Mouse (Mus musculus): ENCODE data around the gene Dnajc16. TPM values are rescaled to one million over a fixed set of nuclear protein-coding genes. Genes with fewer than 3 reads are reported as not detected.

Dnajc16 gene
- 1 to 10 TPM; 8.6 to 9.4 TPM for total RNA-seq (2021)
- long read RNA-seq, experiment 1, full-length matches to known transcripts = 4 of 6 reads
- long read RNA-seq, experiment 1, partial matches to known transcripts = 1 of 6 reads
- long read RNA-seq, experiment 1, other reads (novel, unspliced or antisense) = 1 of 6 reads
- long read RNA-seq, experiment 2, full-length matches to known transcripts = 7 of 8 reads
- long read RNA-seq, experiment 2, partial matches to known transcripts = 1 of 8 reads
- long read RNA-seq, experiment 2, other reads (novel, unspliced or antisense) = 0 of 8 reads

DNA sequence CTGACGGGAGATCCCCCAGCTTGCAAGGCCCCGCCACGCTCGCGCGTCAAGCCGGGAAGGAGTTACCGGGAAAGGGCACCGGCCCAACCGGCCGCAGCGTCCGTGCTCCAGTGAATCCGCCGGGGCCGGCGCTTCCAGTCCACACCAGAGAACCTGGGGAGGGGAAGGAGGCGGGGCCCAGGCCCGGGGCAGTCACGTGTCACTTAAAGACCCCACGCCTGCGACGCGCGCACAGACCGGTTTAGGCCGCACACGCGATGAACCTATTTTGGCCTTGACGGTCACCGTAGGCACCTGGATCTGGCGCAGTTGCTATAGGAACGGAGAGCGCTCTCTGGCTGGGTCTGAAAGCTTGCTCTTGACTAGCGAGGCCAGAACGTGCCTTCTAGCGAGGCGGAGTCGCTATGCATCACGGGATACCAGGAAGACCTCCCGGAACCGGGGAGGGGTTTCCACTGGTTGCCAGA is at the start of gene Dnajc16:
Gene Dnajc16 (minus strand): TSS at position 408 of the 467 bp plus-strand sequence.
- intact Hi-C loops (cut with DNase I; ENCODE audit: low total_unique reads) = no loop called here
- peak; percentile 97 for DNase-seq

DNA sequence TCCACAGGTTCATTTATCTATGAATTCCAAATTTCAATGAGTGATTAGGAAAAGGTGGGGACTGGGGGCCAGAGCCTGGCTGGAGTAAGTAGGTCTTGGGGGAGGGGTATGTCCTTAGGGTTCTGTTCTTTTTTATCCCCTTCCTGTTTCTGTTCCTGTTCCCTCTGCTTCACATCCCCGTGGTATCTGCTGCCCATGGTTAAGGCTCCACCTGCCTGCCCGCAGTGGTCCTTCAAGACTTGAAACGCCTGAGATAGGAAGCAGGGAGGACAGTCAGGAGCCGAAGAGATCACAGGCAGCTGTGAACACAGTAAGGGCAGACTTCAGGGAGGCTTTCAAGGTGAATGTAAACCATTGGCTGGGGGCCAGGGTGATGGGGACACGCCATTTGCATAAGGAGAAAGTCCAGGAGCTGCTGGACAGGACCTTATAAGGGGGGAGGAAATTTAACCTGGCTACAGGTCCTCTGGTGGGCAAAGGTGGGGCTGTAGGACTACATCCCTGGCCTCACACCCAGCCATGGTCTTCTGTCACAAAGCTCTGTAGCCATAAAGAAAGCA is 43.9 kb upstream of the Dnajc16 start:
- intact Hi-C loops (cut with DNase I; ENCODE audit: low total_unique reads) = no loop called here
- DNase-seq = no peak

DNA sequence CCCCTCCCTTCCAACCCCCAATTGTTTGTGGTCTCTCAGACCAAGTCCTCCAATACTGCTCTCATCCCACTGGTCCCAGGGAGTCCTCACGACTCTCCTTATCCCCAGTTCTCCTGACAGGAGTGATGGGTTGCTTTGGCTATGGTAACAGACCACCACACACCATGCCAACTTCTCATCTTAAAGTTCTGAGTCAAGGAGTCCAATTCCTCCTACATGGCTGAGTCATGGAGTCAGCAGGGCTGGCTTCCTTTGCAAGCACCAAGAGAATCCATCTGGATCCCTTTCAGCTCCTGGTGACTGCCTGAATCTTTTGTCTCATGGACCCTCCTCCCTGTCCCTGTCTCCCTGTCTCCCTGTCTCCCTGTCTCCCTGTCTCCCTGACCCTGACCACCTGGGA is 43.2 kb upstream of the Dnajc16 start:
- intact Hi-C loops (cut with DNase I; ENCODE audit: low total_unique reads) = no loop called here
- DNase-seq = no peak

DNA sequence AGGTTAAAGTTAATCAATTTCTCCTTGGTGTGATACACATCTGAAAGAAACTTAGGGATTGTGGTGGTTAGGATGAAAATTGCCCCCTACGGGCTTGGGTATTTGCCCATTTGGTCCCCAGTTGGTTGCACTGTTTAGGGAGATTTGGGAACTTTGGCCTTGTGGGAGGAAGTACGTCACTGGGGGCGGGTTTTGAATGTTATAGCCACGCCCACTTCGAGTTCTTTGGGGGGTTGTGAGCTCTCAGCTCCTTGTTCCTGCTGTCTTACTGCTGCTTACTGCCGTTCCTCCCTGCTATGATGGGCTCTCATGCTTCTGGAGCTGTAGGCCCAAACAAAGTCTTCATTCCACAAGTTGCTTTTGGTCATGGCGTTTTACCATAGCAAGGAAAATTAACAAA is 40.6 kb upstream of the Dnajc16 start:
- intact Hi-C loops (cut with DNase I; ENCODE audit: low total_unique reads) = no loop called here
- no peak for DNase-seq

- intact Hi-C loops (cut with DNase I; ENCODE audit: low total_unique reads) = no loop called here
Observed at GRCm38 (mm10) chr4:141830381-141830780, 39.6 kb upstream of the Dnajc16 start.

GRCm38 (mm10) chr4:141828177-141828576 is 37.4 kb upstream of the Dnajc16 start:
- DNase-seq = no peak

More at GRCm38 (mm10) chr4:141830381-141830780, 39.6 kb upstream of the Dnajc16 start:
- no peak for DNase-seq

DNA sequence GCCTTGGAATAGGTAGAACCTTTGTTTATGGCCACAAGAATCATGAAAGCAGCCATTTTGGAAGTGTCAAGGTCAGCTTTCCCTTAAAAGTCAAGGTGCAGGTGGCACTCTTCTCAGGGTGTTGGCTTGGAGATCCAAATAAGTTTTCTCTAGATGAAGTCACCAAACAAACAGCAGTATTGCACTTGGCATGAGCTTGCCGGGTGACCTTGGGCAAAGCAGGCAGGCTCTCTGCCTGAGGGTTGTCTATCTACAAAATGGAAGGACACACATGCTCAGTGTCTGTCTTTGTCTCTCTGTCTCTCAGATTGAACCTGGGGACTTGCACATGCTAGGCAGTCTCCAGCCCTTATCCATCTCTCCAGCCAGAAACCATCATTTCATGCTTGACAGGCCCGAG is 36.7 kb upstream of the Dnajc16 start:
- intact Hi-C loops (cut with DNase I; ENCODE audit: low total_unique reads) = no loop called here
- DNase-seq = no peak

More at GRCm38 (mm10) chr4:141828177-141828576, 37.4 kb upstream of the Dnajc16 start:
- intact Hi-C loops (cut with DNase I; ENCODE audit: low total_unique reads) = no loop called here

DNA sequence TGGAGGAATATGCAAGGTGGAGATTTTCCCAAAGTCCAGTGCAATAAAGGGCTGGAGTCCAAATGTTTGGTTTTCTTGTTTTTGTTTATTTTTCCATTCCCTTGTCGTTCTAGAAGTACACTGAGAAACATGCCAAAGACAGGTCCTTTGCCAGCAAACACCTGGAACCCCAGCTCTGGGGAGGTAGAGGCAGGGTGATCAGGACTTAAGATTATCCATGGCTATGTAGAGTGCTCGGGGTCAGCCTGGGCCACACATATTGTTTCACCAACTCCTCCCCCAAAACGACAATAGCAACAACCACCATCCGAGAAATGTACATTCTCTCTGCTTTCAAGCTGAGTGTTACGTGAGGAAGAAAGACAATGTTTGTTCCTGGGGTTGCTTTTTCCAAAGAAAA is 35.3 kb upstream of the Dnajc16 start, which contains the start of gene Cela2a:
Gene Cela2a (minus strand): TSS at position 101 of the 400 bp plus-strand sequence.
- no peak for DNase-seq
- intact Hi-C loops (cut with DNase I; ENCODE audit: low total_unique reads) = no loop called here

GRCm38 (mm10) chr4:141822979-141823378 is 32.2 kb upstream of the Dnajc16 start:
- DNase-seq = no peak
- intact Hi-C loops (cut with DNase I; ENCODE audit: low total_unique reads) = no loop called here

DNA sequence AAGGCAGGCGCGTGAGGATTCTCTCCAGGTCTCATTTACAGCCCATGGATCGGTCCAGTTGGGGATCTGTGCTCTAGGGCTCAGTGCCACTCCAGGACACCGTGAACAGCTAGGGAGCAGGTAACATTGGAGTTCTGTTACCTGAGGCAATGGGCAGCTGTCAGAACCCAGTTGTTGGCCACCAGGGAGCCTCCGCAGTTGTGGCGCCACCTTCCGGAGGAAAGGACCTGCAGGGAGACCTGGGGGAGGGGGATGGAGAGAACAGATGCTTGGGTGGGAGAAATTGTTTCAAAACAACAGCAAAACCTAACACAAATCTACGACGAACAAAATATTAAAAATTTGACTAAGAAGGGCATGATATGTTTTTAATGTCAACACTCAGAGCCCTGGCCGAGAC is 31.4 kb upstream of the Dnajc16 start:
- DNase-seq = peak; percentile 22
- intact Hi-C loops (cut with DNase I; ENCODE audit: low total_unique reads) = no loop called here

DNA sequence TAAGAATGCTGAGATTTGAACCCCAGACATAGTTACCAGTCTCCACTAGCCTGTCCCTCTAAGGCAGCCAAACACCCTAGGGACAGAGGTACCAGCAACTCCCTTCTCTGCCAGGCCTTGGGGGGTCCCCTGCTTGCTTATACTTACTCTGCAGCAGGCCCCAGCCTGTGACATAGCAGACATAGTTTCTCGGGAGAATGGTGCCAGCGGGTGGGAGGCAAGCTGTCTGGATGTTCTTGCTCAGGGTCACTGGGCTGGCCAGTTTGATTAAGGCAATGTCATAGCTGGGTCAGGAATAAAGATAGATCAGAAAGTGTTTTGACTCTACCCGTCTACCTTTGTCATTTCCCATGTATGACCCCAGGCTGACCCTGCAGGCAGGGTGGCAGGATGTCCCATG is 30.4 kb upstream of the Dnajc16 start:
- DNase-seq = no peak
- intact Hi-C loops (cut with DNase I; ENCODE audit: low total_unique reads) = no loop called here

DNA sequence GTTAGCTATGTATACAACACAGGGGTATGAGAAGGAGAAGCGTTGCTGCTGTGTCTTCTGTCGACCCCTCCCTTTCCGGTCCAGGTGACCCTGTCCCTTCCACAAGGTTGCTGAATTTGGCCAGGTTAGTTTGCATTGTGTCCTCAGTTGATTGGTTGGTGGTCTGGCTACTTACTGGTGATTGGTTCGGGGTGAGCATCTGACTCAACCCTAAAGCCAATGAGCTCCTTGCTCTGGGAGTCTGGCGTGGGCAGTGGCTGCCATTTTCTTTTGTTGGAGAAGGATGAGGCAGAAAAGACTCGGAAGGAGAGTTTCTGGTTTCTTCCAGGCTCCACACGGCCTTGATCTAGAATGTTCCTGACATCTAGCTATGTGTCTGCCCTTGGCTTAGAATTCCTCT is 28.6 kb upstream of the Dnajc16 start:
- intact Hi-C loops (cut with DNase I; ENCODE audit: low total_unique reads) = no loop called here
- DNase-seq = no peak

- intact Hi-C loops (cut with DNase I; ENCODE audit: low total_unique reads) = no loop called here
- no peak for DNase-seq
Observed at GRCm38 (mm10) chr4:141818861-141819260, 28.1 kb upstream of the Dnajc16 start.

DNA sequence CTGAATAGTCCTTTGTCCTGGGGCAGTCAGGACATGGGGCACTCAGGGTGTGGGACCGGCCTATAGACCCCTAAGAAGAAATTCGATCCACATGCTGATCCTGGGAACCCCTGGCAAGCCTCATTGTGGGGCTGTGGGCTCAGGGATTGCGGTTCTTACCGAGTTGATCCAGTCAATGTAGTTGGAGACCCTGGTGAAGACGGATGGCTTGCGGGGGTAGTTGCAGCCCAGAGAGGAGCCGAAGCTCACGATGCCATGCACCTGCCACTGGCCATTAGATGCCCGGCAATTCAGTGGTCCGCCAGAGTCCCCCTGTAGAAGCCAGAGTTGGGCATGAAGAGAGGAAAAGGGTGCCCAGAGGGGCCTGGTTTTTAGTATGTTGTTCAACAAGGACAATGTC is 27.0 kb upstream of the Dnajc16 start:
- intact Hi-C loops (cut with DNase I; ENCODE audit: low total_unique reads) = no loop called here
- DNase-seq = no peak

DNA sequence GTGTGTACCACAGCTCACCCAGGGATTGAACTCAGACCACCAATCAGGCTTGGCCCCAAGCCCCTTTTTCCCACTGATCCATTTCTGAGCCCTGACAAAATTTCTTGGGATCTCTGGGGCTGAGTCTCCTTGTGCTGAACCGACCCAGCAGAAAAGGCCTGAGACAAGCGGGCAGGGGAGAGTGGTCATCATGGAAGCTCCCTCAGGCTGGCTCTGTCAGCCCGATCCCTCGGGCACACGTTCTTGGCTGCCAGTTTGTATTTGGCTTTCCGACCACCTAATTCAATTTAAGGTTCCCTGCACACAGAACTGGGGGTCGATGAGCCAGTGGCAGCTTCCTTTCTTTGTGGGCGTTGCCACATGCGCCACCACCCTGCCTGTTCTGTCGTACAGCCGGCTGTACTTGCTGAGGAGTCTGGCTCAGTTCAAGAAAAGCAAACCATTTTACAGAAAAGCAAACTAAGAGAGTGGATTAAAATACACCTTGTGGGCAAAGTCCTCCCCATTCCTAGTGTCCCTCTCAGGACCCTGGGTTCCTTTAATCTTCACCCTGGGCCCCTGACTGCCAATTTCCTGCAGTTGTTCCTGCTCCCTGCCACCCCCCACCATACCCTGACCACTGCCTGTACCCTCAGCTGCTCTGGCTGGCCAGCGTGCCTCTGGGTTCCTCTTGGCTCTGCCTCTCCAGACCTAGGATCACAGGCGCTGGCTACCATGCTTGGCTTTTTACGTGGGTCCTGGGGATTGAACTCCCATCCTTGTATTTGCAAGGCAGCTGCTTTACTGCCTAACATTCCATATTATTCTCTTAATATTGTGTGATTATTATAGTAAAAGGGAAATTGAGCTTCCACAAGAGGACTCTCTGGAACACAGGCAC is 26.3 kb upstream of the Dnajc16 start:
- intact Hi-C loops (cut with DNase I; ENCODE audit: low total_unique reads) = no loop called here
- DNase-seq = no peak

DNA sequence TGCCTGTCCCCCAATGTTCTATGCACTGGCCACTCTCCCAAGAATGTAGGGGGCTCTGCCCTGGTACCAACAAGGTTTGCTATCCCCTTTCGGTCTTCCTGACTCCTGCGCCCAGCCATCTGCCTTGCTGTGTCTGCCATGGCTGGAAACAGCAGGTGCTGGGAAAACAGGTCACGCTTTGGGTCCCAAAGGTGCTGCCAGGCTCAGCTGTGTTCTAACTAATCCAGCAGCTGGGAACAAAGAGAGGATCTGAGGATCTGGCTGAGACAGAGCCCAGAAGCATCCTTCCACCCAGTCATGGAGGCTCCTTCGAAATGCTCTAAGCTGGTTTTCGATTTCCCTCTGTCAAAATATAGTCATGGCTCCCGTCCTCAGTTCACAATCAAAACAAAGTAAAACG is 25.5 kb upstream of the Dnajc16 start:
- no peak for DNase-seq
- intact Hi-C loops (cut with DNase I; ENCODE audit: low total_unique reads) = no loop called here

GRCm38 (mm10) chr4:141811375-141811774 is 20.6 kb upstream of the Dnajc16 start:
- DNase-seq = no peak
- intact Hi-C loops (cut with DNase I; ENCODE audit: low total_unique reads) = loop anchor here (5.0 kb wide), 1 partner anchor 41 kb away; no protein-coding TSS in a partner anchor

DNA sequence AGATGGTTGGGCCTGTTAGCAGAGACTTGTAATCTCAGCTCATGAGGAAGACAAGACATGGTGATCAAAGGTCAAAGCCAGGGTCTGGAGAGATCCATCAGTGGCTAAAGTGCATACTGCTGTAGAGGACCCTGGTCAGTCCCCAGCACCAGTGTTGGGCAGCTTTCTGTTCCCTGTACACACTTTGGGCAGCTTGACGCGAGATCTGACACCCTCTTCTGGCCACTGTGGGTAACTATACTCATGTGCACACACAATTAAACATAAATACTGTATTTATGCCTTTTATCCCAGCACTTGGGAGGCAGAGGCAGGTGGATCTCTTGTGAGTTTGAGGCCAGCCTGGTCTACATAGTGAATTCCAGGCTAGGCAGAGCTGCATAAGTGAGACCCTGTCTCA is 20.2 kb upstream of the Dnajc16 start:
- DNase-seq = no peak
- intact Hi-C loops (cut with DNase I; ENCODE audit: low total_unique reads) = loop anchor here (5.0 kb wide), 1 partner anchor 41 kb away; no protein-coding TSS in a partner anchor

GRCm38 (mm10) chr4:141809850-141810464 is 19.2 kb upstream of the Dnajc16 start:
- intact Hi-C loops (cut with DNase I; ENCODE audit: low total_unique reads) = loop anchor here (5.0 kb wide), 1 partner anchor 42 kb away; no protein-coding TSS in a partner anchor
- DNase-seq = no peak

DNA sequence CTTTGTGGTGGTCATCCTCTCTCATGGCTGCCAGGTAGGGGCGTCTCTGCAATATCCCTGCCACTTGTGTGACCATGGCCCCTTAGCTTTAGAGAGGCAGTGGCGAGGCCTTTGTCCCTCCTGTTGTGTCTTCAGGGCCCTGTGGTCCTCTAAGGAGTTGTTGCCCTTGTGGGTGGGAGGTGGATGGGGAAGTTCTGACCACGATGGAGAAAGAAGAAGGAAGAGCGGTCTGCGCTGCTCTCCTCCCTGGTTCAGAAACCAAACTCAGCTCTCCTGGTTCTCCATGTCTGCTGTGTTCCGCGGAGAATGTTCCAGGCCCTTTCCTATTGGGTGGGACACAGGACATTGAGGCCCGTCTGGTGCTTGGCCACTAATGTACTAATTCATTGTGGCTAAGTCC is 15.2 kb upstream of the Dnajc16 start:
- intact Hi-C loops (cut with DNase I; ENCODE audit: low total_unique reads) = no loop called here
- DNase-seq = no peak

All from gastrocnemius, postnatal 14 days (tissue).